ENCODE assay signal across 30 mouse cellular contexts in the genomic region with DNA sequence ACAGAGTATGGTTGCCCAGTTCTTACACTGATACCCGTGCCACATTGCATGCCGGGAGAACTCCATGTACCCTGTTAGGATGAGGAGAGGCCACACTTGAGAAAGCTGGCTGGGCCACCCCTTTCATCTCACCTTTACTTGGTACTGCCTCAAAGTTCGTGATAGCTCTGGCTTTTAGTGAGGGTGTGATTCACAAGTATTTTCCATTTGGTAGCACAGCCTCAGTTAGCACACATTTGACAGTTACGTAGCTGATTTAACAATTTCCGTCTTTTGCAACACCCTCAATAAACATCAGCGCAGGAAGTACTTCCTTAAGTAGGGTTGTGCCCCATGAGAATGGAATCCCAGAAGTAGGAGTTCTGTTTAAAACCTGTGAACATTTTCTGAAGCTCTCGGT. TPM values are rescaled to one million over a fixed set of nuclear protein-coding genes. Genes with fewer than 3 reads are reported as not detected.
DNase-seq lines count a peak whose midpoint lies in the region; ATAC-seq and TF ChIP-seq lines count a peak whose summit lies in the region.
"Had no signal": no experiment of that assay in that cellular context is flagged by ENCODE, and none has a peak within 500 bp of the region (broad histone marks: within the 10 kb centered on the region; RNA-seq: fewer than 3 reads in every experiment).

No protein-coding gene starts in this region.

- no peak overlapping the region for H3K4me2 ChIP-seq in lung, postnatal 0 days (replicated peaks; ENCODE audit: low read depth, low read length)
- H3K4me2 ChIP-seq: heart, embryonic 11.5 days; hindbrain, embryonic 14.5 days; liver, embryonic 11.5 days; midbrain, embryonic 15.5 days had no signal

- TF ChIP-seq CTCF in lung, postnatal 0 days (IDR thresholded peaks at IDR 0.05), result no peak

- no peaks in the 10 kb centered on the region for H3K27me3 ChIP-seq in lung, postnatal 0 days (replicated peaks; ENCODE audit: insufficient read depth, low read length)
- H3K27me3 ChIP-seq: midbrain, embryonic 15.5 days; Patski had no signal

- peak; percentile 87 for TF ChIP-seq EP300 in lung, postnatal 0 days (IDR thresholded peaks at IDR 0.05)

- no peak overlapping the region for H3K9ac ChIP-seq in lung, postnatal 0 days (replicated peaks; ENCODE audit: low read depth)
- H3K9ac ChIP-seq: hindbrain, embryonic 14.5 days; midbrain, embryonic 15.5 days had no signal

- H3K4me3 ChIP-seq in lung, postnatal 0 days (ENCODE audit: low read depth, low read length), result no peak overlapping the region
- H3K4me3 ChIP-seq: erythroblast, embryonic 14.5 days; midbrain, embryonic 10.5 days; midbrain, embryonic 15.5 days had no signal

- no peak overlapping the region for H3K27ac ChIP-seq in lung, postnatal 0 days (ENCODE audit: low read length)
- H3K27ac ChIP-seq: hindbrain, embryonic 14.5 days; macrophage; midbrain, embryonic 10.5 days; midbrain, embryonic 15.5 days; stomach, postnatal 0 days had no signal

- DNase-seq in lung, postnatal 0 days (ENCODE audit: low spot score), result peak; percentile 70
- DNase-seq in lung, postnatal 4 days, result no peak
- peak; percentile 76 for DNase-seq in lung, postnatal 25 days (ENCODE audit: low spot score)
- no peak for DNase-seq in layer of hippocampus, postnatal 25 days (ENCODE audit: extremely low spot score in 1 of 2, low spot score in 1 of 2)
- no peak for DNase-seq in layer of hippocampus, adult 9-10 months (ENCODE audit: low spot score)
- DNase-seq: adrenal gland, postnatal 14 days; cerebellum, adult 11-12 months; cerebellum, adult 9-11 months; gastrocnemius, postnatal 14 days; heart, adult 18-20 months; heart, postnatal 4 days; kidney, adult 2 months; kidney, postnatal 4 days; layer of hippocampus, adult 9-11 months; right cerebral cortex, adult 18-20 months; thymus, adult 18-20 months; thymus, postnatal 36 days had no signal

- WGBS in lung, postnatal 0 days, result 50% methylated on average over 7 of the region's 7 CpGs

- H3K9me3 ChIP-seq in lung, postnatal 0 days (ENCODE audit: low read length), result no peaks in the 10 kb centered on the region
- H3K9me3 ChIP-seq: midbrain, embryonic 10.5 days; midbrain, embryonic 15.5 days had no signal

- ATAC-seq in lung, postnatal 0 days, result peak; percentile 58; the same call in 1 of the 2 replicates
- ATAC-seq in activated CD4-positive, CD25-positive, alpha-beta regulatory T cell, adult 4 months, result peak; percentile 37
- ATAC-seq in neutrophil, adult 5-6 weeks (ENCODE audit: extremely low read depth, insufficient number of reproducible peaks, low FRiP score, poor library complexity, severe bottlenecking), result peak; percentile 61
- ATAC-seq: forebrain, embryonic 16.5 days; midbrain, embryonic 15.5 days; Patski had no signal

- peaks cover 7% of the 10 kb centered on the region for H3K4me1 ChIP-seq in lung, postnatal 0 days (ENCODE audit: insufficient read depth, low read depth, low read length)

- no peaks in the 10 kb centered on the region for H3K36me3 ChIP-seq in lung, postnatal 0 days (ENCODE audit: insufficient read depth, low read length)
- H3K36me3 ChIP-seq: midbrain, embryonic 10.5 days; midbrain, embryonic 15.5 days had no signal

RNA-seq across cellular contexts. Expression of a gene that starts 53.6 kb away (rescaled TPM):
- polyA plus RNA-seq in lung, postnatal 0 days (2015; fragmentation: Nextera tagmentation; extraction: Ambion mirVana), result 27.9 and 32.2 TPM in 2 replicates
- 10 to 100 TPM; 37.7 to 51.7 TPM for polyA plus RNA-seq in activated CD4-positive, CD25-positive, alpha-beta regulatory T cell, adult 4 months (2017; shearing (Covaris generic))
- total RNA-seq in neutrophil, adult 5-6 weeks (2017), result 274 and 277 TPM in 2 replicates
- 10 to 100 TPM; 15.9 to 20.2 TPM for total RNA-seq in layer of hippocampus, postnatal 25 days (2021)
- total RNA-seq: MEL had no signal

RNA-seq across cellular contexts. Expression of a gene that starts 53.7 kb away (rescaled TPM):
- 7.2 and 7.8 TPM in 2 replicates for polyA plus RNA-seq in lung, postnatal 0 days (2015; fragmentation: Nextera tagmentation; extraction: Ambion mirVana)
- 1 to 10 TPM; 6.5 to 7.2 TPM for polyA plus RNA-seq in activated CD4-positive, CD25-positive, alpha-beta regulatory T cell, adult 4 months (2017; shearing (Covaris generic))
- total RNA-seq in neutrophil, adult 5-6 weeks (2017), result 6.2 and 7.0 TPM in 2 replicates
- 10 to 100 TPM; 15.8 to 17.6 TPM for total RNA-seq in layer of hippocampus, postnatal 25 days (2021)

Comparison
In these comparisons a context has a peak if more than half of its experiments do, and no peak if none do; other contexts are left out.
1. DNase-seq: peak in lung, postnatal 0 days (single experiment) and lung, postnatal 25 days (single experiment); none in lung, postnatal 4 days (0 of 2), layer of hippocampus, postnatal 25 days (0 of 2) and layer of hippocampus, adult 9-10 months (single experiment).
2. RNA of a gene that starts 53.6 kb away (total RNA-seq): 274 to 277 TPM in neutrophil, adult 5-6 weeks; 15.9 to 20.2 TPM in layer of hippocampus, postnatal 25 days; every median in the first group is over 10 times any median in the second.
3. Peak in every context shown above with its lines, with median percentiles within 50 percentile points of each other: ATAC-seq.